Mouse (Mus musculus): ENCODE measurements at regions not wholly inside any gene's neighbourhood (a gene's known extent, or its start where the extent isn't known, plus 50 kb on each side); places are given as distances from the start of the nearest gene placed in this dataset.

DNA sequence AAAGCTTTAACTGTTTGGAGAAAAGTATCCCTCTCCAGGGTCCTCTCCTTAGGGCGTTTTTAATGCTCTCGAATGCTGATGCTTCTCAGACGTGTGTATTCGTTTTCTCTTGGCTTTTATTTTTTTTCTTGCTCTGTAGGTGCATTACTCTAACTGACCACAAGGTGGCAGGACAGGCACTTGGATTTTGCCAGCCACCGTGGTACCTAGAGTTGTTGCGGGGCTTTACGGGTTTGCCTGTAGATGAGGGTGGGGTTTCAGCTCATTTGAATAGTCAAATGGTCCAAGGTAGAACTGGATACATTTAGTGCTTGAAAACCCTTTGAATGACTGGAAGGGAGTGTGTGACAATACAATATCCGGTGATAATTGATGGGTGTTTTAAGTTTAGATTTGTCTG, 283.2 kb upstream of the Cxcr4 start:
- TF ChIP-seq CTCF (IDR thresholded peaks at IDR 0.05; ENCODE audit: low read depth) (peak; percentile 90), EP300 (IDR thresholded peaks at IDR 0.05; ENCODE audit: low read depth) (no peak)

All from heart, postnatal 0 days (tissue).